Mouse (Mus musculus) thymus, postnatal 10 days (tissue): ENCODE measurements around the gene Gnat3.
"Not testable (repeated sequence)": the region's sequence is repeated elsewhere in the genome, so short reads cannot be mapped to it uniquely, and the experiment has no call there.

Experiments
- DNase-seq, 2 experiments: peaks; one replicate each; pipeline ENCODE4 v3.0.0; 2021; ENCODE audit warnings: low spot score in 2 of 2

The Gnat3 gene

DNA sequence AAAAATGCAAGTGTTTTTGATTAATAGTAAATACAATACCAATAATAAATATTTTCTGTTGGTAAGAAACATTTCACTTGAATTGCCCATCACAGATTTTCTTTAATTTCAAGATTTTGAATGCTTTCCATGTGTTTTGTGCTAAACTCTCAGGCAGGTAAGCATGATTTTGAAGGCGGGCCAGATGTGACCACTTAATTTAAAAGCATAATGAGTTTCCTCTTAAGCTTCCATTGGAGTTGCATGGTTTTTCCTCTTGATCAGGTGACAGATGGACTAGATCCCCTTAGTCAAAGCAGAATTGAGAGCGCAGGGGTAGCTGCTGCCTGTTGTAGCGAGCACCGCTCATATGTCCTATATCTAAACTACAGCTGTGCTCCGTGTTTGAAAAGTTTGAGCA is at the start of gene Gnat3:
TSS of gene Gnat3 (plus strand) at position 301 of the 400 bp plus-strand sequence.
- no peak for DNase-seq

DNA sequence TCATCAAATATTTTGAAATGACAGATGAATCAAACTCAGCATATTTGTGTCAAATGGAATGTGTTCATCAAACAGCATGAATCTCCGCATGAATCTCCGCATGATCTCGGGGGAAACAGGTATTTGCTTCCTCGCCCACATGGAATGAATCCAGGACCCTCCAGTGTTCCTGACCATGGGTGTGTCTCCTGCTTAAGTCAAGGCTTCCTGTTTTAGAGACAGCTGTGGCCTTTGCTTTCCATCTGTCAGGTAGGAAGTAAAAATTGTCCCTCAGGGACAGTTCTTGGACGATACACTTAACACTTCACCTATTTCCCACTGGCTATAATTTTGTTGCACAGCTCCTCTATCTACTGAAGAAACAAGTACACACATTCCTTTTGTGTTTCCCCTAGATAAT is 43.4 kb upstream of the Gnat3 start:
- DNase-seq: no peak

DNA sequence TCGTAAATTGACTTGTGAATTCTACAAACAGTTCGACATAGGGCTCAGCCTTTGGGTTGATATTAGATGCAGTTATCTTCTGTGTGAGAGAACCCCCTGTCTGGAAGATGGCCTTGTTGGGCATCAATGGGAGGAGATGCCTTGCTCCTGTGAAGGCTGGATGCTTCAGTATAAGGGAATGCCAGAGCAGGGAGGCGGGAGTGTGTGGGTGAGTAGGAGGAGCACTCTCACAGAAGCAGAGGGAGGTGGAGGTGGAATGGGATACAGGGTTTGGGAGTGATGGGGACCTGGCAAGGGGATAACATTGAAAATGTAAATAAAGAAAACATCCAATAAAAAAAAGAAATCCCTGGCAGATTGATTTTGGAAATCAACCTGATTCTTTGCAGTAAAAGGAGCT is 38.7 kb upstream of the Gnat3 start:
- no peak for DNase-seq

DNA sequence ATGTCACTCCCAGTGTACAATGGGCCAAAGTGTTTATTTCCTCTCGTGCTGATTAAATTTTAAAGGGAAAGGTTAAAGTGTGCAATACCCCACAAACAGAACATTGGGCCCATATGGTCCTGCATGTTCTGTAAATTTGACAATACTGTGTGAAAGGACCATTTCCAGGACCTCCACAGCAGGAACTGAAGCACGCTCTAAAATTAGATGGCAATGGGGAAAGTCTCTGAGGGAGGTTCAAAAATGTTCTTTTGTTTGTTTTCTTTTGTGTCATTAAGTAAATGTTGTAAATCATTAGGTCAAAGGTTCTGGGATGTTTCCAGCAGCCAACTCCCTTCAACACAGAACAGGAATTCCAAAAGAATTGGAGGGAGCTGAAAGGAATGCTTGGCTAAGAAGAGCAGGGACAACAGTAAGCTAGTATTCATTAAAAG is 38.2 kb upstream of the Gnat3 start:
- DNase-seq: no peak

DNA sequence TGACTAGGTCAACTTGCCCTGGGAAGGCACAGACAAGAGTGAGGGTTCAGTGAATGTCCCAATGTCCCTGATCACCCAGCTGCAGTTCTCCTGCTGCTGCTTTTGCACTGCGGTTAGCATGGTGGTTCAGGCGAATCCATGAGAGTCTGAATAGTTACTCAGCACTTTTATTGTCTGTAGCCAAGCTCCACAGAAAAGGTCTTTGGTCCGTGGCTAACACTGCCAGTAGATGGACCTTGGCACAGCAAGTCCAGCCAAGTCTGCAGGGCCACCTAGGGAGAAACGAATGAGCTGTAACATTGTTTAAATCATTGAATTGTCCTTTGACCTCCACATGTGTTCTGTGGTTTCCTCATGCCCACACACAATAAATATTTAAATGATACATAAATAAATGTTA is 33.9 kb upstream of the Gnat3 start:
- DNase-seq: no peak

DNA sequence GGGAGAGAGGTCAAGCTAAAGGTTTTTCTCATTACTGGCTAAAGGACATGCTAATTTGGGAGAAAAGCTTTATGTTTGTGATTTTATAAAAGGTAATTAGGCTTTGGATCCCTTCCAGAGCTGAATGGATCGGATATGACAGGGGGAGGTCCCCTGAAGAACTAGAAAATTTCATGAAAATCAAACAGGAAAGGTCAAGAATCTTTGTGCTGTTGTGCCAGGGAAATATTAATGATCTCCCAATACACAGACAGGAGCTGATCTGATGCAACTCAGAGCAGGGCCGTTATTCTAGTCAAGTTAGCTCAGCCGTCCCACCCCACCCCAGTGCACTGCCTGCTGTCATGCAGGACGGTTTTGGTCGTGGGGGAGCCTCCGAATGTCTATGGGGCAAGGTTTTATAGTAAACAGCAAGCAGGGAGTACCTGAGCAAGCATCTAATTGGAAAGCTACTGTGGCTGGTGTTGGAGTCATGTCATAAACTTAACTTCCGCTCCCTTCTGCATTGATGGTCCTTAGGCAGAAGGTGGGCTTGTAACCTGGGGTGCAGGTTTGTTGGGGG is 33.3 kb upstream of the Gnat3 start:
- DNase-seq: no peak

DNA sequence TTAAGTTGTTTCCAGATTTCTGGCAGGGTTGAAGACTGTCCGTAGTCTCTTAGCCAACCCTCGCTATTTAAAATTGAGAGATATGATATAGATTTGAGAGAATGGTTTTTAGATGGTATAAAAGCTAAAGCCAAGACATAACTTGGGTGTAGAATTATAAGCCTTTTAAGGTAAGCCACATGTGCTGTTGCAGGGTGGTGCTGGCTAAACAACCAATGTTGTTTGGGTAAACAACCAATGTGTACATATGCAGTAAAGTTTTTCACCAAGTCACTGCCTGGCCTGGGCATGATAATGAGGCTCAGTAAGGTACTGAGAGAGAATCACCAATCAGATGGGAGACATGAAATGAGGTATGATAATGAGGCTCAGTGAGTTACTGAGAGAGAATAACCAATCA is 30.8 kb upstream of the Gnat3 start:
- DNase-seq: not testable (repeated sequence)

DNA sequence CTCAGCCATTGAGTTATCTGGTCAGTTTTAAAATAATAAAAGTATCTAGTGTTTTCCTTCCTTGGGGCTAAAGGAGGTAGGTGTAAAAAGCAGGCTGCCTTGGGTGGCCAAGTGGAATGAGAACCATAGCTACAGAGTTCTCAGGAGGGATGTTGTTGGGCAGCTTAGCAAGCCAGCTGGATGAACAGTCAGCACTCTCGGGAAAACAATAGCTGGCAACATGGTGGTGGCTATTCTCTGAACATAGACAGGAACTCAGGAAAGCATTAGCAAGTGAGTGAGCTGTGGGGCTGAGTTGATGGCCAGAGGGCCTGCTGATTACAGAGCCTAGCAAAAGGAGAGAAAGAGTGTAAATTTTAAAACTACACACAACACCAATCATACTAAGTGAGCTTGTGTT is 27.8 kb upstream of the Gnat3 start:
- no peak for DNase-seq

DNA sequence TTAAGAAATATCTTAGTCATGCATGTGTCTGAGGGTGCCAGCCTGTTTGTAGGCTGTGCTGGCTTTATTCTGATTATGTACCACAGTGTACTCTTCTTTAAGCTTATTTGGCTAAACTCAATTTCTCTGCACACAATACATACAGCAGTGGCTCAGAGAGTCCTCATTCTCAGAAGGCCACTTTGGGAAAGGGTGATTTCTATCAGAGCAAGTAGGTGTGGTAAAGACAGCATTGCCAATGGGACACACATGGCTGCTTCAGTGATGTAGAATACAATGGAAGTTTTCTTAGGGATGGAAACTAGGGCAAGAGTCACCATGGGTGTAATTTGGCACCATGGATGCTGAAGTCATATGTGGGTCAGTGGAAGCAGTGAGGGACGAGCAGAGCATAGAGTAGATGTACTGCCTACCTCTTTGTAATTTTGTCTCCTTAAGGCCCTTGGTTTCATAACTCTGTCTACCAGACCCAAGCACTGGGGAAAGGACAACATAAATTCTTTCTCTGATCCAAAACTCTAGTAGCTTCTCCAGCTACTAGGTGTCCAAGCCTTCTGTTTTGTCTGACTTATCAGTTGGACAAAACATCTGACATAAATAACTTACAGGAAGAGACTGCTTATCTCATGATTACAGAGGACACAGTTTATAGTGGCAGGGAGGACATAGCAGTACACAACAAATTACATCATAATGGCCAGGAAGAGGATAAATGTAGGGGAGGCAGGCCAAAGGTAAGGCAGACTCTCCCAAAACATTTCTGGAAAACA is 24.0 kb upstream of the Gnat3 start:
- no peak for DNase-seq

DNA sequence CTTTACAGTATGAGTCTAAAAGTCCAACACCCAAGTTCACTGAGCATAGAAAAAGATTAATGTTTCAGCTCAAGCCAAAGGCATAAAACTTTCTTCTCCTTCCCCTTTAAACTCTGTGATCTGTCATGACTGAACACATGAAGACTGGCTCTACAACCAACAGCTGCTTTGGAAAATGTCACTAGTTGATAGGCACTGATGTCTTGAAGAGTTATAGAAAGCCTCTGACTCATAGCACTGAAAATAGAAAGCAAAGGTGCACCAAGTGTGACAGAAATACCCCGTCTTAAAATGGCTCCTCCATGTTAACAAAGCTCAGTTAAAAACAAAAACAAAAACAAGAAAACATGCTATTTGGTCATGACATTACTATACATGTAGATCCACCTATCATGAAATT is 5.9 kb upstream of the Gnat3 start:
- no peak for DNase-seq

DNA sequence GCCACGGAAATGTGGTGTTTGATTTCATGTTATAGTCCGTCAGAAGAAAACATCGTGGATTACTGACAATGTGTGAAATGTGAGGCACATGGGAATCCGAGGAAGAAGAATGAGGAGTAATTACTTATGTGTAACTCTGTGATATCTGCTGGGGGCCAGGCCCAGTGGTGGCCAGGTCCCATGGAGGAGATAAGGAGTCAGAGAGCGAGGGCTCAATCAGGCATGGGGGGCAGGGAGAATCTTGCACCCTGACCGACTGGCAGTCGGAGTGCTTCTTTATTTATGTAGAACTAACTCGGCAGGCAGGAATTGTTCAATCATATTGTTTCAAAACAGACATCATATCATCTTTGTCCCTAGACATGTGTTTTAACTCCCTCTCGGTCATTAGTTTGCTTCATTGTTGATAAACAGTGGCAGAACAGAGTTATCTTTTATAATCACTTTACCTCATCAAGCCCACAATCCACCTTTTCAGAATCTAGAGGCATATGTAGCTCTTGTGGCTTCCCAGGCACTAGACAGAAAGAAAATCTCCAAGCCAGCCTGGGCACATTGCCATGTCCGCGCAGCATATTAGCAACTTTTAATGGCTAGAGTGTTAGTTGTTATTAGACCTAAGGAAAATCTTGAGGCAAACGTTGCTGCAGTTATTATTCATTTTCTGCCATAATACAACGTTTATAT is 7.5 kb downstream of the Gnat3 start:
- DNase-seq: no peak

DNA sequence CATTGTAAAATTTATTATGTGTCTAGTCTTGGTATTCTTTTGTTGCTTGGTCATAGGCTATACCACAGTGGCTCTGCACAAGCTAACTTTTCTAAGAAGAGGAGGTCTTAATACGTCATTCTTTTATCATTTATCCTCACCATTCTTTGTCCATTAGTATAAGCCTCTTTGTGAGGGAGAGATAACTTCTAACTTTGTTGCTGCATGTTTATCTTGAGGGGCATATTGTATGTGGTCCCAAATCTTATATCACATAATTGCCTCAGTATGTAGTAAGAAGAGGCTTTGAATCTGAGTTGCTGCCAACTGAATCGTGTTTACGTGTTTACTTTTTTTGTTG is 8.0 kb downstream of the Gnat3 start:
- no peak for DNase-seq

DNA sequence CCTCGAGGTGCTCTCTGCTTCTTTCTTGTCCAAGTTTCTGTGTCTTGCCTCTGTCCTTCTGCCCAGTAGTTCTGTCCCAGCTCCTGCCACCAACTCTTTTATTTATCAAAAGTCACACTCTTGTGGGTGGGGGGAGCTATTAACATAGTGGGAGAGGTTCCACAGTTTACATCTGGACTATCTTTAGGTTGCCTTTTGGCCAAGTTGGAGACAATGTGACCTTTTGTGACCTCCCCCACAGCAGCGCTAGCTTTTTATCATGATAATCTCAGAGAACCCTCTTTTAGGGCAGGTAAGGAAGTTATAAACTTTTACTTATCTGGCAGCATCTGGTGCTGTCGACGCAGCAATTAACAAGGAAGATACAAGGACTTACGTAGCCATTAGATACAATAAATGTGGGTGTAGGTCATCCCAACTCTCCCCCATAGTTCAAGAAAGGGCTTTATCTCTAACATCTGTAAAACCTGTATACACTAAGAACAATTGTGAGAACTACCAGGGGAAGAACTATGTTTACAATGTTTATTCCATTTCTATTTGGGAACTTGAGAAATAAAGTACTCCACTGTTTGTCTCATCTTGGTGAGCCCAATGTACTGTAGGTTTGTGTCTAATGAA is 18.3 kb downstream of the Gnat3 start:
- DNase-seq: no peak

DNA sequence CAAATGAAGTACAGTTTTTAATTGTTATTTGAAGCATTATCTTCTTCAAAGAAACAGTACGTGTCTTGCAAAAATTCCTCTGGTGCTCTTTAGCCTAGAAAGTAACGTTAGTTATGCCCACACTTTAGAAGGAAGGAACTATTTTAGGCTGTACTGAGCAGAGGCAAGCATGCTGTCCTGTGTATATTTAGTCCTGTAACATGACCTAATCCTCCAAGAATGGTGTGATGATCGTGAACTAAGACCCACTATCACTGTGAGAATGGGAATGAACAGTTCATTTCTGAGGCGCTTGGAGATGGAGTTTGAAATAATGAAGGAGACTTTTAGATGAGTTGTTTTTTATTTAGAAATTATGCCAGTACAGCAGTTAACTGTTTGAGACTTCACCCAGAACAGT is 20.4 kb downstream of the Gnat3 start:
- DNase-seq: no peak

DNA sequence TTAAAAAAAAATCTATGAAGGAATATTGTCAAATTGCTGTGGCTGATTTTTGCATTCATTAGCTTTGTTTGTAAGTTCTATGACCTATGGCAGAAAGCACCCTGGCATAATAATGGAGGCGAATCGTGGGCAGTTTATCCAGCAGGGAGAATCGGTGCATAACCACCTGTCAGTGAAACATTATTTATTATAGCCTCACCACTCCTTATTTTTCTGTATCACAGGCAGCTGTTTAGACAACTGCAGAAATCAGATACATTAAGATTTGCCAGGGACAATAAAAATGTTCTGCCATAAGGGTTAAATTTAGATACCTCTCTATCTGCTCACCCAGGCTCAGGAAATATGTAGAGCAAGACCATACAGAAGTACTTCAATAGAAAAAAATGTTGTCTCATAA is 22.2 kb downstream of the Gnat3 start:
- DNase-seq: no peak

DNA sequence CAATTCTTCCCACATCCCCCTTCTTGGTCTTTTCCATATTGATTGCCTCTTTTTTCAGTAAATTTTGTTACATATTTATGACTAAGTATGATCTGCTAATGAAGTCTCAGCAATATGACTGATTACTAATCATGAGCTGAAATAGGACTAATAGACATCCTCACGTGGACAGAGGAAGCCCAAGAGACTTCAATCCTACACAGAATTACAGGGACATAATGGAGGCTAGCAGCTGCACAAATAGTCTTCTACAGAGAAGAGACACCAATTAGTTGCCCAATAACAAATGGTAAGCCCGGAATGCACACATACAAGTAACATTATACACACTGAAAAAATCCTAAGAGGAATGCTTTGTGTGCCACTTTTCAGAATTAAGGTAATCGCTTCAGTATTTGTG is 24.3 kb downstream of the Gnat3 start:
- no peak for DNase-seq

DNA sequence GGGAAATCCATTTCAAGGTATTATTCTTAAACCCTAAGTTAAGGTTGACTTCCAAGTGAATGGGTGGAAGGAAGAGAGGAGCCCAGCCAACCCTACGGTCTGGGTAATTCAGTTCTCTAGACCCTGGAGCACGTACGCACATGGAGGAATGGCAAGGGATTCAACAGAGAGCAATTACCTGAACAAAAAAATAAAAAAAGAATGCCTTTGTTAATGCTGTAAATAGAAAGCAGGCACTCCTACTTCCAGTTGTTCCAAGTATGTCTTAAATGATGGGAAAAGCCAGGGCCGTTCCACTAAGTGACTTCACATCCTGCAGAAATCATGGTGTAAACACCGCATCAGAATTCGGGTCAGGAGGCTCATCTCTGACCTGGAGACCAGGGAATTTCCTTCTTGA is 28.3 kb downstream of the Gnat3 start:
- DNase-seq: no peak

DNA sequence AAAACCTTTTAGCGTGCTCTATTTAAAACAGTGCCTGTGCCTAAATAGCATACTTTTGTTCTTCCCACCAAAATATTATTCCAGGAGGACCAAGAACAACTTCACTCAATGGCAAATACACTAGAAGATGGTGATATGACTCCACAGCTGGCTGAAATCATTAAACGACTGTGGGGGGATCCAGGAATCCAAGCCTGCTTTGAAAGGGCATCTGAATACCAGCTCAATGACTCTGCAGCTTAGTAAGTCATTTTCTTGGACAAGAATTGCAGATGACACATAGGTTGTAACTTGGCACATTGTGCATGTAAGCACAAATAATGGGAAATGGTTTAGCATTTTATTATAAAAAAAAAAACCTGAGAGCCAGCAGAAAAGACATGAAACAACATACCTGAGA is 37.2 kb downstream of the Gnat3 start:
- DNase-seq: no peak

DNA sequence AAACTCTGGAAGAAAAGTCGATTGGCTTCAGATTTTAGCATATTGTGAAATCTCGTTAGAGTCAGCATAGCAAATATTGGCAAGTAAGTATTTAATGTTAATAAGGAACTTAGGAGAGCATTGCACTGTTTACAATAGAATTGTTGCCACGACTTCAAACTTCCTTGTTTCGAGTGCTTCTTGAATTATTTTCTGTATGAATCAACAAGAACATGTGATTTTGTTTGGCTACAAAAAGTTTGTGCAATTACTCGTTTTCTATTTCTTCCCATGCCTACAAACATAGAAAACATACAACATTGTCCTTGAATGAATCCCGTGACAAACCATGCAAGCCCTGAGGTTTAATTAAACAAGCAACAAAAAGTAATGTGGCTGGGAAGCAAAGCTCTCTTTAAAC is 37.8 kb downstream of the Gnat3 start:
- no peak for DNase-seq

DNA sequence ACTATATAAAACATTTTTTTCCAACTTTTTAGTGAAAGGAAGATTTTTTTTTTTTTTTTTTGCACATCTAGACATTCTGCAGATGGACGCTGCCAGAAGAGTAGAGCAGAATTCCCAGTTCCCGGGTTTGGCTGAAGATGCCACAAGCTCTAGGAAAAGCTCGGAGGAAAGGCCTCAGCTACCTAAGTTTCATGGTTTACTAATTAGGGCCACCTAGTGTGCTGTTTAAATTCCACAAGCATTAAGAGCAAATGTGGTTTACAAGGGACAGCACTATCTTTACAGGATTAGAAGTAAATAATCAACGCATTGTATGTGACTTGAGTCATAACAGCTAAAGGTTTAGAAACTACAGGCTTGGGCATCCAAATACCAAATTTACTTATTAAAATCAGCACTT is 39.3 kb downstream of the Gnat3 start:
- no peak for DNase-seq

DNA sequence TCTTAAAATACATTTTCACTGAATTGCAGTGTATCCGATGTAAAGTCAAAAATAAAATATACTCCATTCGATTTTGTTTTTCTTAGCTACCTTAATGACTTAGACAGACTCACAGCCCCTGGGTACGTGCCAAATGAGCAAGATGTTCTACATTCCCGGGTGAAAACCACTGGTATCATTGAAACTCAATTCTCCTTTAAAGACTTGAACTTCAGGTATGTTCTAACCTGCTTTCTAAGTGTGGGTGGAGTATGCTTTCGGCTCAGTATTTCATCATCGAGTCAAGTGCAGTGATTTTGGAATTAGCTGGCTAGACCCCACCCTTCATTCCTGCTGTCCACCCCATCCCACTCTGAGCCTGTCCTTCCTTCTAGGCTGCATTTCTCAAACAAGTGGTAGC is 41.3 kb downstream of the Gnat3 start:
- no peak for DNase-seq

DNA sequence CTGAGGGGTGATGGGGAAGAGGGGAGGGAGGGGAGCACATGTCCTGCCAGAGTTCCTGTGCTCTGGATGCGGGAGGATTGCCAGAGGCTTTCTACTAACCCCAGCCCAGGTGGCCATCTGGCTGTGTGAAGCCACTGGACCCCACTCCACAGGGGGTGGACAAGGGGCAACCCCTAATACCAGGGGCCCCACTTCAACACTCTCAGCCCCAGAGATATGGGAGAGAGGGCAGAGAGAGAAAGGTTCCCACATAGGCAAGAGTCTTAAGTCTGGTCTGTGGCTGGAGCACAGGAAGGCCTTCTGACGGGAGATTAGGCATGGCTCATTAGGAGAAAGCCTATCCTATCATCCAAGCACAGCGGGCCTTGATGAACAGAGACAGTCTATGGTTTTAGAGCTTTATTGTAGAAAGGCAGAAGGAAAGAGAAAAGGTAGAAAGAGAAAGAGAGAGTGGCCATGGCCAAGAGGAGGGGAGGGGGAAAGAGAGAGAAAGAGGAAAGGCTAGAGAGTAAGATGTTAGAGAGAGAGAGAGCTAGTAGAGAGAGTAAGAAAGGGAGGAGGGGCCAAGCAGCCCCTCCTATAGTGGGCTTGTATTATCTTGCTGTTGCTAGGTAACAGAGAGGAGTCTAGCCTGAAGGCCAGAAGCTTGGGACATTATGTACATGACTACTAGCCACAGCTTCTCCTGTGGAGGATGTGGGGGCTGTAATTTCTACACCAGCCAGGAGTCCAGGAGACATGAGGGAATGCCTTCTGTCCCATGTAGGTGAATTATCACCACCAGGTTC is 42.7 kb downstream of the Gnat3 start:
- no peak for DNase-seq
